Mouse (Mus musculus) liver, embryonic 14.5 days (tissue): Measurements from ENCODE around the gene Atg9b.

Source experiments
- CTCF ChIP-seq: IDR thresholded peaks from 2 replicates; pipeline ENCODE4 v1.5.1; 2016; ENCODE audit warnings: antibody characterized with exemption, low read depth, control low read depth
- EP300 ChIP-seq: IDR thresholded peaks from 2 replicates; pipeline ENCODE4 v1.6.1; 2016; ENCODE audit warnings: antibody characterized with exemption, low read depth

- TF ChIP-seq CTCF = no peak
- no peak for TF ChIP-seq EP300
Measured at GRCm38 (mm10) chr5:24413042-24413693, 21.2 kb upstream of the Atg9b start, which contains the start of gene Asic3.
